Mouse (Mus musculus) layer of hippocampus, postnatal 10 days (tissue): ENCODE measurements at regions not wholly inside any gene's neighbourhood (a gene's known extent, or its start where the extent isn't known, plus 50 kb on each side); places are given as distances from the start of the nearest gene placed in this dataset.

ENCODE experiments used
- DNase-seq, 2 experiments: peaks; one replicate each; pipeline ENCODE4 v3.0.0; 2021; ENCODE audit warnings: low spot score in 2 of 2

- DNase-seq, result no peak
Measured at GRCm38 (mm10) chr12:70588234-70588633, 135.3 kb downstream of the Tmx1 start.

- no peak for DNase-seq
Measured at GRCm38 (mm10) chr12:70589315-70589742, 136.4 kb downstream of the Tmx1 start.

DNA sequence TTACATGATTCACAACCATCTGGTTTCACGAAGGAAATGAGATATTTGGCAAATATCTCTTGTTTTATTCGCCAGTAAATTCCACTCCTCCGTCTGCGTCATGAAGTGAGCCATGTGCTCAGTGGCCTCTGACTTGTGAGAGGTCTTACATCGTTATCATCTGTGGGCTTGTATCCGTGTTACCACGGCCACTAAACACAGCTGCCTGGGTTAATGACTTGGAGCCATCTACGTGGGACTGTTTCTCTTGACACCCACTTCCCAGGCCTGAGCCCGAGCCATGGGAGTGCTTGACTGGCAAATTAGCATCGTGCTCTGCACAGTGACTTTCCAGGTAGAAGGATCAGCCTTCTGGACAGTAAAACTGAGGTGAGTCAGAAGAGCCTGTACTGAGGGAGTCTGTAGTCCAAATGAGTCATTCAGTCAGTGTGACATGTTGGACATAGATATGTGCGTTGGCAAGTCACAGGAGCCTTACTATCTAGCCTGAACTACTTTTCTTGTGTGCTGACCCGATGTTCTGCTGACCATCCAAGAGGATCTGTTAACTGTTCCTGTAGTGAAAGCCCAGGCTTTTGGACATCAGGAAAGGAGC, 137.7 kb downstream of the Tmx1 start:
- no peak for DNase-seq

DNA sequence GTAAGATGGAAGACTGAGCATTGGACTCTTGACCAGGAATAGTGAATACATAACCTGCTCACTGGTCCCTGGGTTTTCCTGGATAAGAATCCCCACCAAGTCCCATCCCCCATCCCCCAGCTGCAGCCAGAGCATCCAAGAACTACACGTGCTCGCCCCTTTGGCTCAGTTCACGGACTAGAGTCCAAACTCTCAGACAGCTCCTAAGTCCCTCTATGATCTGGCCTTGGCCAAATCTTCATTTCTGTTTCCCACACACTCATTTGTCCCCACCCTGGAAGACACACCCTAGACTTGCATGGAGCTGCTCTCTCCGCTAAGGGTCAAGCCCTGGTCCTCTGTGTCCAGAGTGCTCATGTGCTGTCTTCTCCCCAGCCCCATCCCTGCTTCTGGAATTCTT, 139.9 kb downstream of the Tmx1 start:
- no peak for DNase-seq

DNA sequence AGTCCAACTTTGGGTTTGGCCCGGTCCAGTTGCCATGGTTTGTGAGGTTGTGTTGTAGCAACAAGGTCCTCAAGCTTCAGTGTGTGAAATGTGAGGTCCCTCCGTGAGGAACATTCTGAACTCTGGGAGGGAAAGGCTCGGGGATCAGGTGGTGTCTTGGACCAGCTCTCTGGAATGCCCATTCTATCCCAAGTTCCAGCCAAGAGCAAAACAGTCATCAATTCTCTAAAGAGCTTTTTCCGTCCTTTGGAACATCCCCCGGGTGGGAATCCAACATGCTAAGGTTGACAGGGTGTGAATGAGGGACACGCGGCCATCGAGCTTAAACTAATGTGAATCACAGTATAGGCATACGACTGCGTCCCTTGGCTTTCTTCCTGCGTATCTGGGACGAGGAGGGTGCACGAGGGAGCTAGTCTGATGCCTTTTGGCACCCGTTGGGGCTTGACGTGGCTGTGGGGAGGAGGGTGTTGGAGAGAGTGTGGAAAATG, 145.4 kb downstream of the Tmx1 start:
- DNase-seq, result no peak

DNA sequence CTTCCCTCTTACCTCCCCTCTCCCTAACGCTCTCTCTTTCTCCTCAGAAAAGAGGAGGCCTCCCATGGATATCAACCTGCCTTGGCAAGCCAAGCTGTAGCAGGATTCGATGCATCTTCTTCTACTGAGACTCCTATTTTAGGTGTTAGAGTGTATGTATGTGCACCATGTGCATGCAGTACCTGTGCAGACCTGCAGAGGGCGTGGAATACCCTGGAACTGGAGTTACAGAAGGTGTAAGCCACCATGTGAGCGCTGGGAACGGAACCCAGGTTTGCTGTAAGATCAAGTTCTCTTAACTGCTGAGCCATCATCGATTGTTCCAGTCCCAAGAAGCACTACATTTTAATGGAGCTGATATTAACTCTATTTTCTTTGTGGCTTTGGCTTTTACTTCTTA, 146.8 kb downstream of the Tmx1 start:
- DNase-seq, result no peak

DNA sequence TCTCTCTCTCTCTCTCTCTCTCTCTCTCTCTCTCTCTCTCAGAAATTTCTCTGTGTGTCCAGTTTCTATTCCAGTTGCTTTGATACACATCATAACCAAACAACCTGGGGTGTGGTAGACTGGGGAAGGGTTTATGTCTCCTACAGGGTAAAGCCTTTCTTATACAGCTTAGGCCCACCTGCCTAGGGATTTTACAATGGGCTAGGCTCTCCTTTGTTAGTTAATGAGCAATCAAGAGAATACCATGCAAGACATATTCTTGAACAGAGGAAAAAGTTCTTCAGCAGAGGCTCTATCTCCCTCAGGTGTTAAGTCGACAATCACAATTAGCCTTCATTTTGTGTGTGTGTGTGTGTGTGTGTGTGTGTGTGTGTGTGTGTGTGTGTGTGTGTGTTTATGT, 151.0 kb downstream of the Tmx1 start:
- no peak for DNase-seq

DNA sequence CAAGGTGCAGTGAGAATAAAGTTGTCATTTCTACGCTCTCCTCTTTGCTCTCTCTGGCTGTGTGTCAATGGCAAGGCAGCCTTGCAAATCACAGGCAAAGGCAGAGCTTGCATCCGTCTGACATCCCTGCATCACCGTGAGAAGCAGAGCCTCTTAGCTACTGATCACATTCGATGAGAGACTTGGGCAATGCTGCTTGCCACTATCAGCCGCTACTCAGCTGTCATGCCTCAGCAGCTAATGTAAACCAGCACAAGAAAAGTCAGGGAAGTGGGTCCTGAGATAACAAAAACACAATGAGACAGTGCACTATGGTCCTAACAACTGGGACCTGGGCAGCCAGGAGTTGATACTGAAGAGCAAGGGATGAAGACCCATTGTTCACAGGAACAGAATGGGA, 155.8 kb downstream of the Tmx1 start:
- no peak for DNase-seq

GRCm38 (mm10) chr12:70609116-70609871, 156.4 kb downstream of the Tmx1 start:
- no peak for DNase-seq

- no peak for DNase-seq
Measured at GRCm38 (mm10) chr12:70611891-70612290, 159.0 kb downstream of the Tmx1 start.

GRCm38 (mm10) chr12:70613244-70613643, 160.3 kb downstream of the Tmx1 start:
- DNase-seq, result no peak

DNA sequence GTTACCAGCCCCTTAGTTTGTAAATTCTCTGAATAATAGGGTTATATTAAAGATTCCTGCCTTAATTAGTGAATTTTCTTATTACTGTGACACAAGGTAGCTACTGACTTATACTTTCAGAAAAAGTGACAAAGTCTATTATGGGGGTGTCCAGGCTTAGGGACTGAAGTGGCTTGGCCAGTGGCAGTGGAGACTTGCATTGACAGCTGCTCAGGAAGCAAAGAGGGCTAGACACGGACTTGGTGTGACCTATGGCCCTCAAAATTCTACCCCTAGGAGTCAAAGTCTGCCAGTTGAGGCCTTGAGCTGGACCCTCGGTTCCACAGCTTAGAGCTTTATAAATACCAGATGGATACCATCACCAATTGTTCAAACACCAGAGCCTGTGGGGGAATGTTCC, 161.2 kb downstream of the Tmx1 start:
- DNase-seq, result no peak

- no peak for DNase-seq
Measured at GRCm38 (mm10) chr12:70614686-70615085, 161.8 kb downstream of the Tmx1 start.

- DNase-seq, result no peak
Measured at GRCm38 (mm10) chr12:70615123-70615522, 162.2 kb downstream of the Tmx1 start.

DNA sequence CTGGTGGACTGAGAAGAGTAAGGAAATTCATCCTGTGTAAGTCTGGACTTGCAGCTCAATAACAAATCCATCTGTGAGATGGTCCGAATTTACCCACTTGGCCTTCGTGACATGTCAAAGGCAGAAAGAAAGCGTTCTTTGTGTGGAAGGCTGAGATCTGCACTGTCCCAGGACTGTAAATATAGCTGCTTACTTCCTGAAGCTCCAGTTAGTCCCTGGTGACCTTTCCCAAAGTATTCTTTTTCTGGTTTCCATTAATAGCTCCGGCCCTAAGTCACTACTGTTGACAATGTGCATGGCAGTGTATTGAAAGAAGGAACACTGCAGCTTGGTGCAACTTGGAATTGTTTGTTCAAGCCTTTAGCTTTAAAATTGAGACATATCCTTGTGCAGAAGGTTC, 163.2 kb downstream of the Tmx1 start:
- no peak for DNase-seq

DNA sequence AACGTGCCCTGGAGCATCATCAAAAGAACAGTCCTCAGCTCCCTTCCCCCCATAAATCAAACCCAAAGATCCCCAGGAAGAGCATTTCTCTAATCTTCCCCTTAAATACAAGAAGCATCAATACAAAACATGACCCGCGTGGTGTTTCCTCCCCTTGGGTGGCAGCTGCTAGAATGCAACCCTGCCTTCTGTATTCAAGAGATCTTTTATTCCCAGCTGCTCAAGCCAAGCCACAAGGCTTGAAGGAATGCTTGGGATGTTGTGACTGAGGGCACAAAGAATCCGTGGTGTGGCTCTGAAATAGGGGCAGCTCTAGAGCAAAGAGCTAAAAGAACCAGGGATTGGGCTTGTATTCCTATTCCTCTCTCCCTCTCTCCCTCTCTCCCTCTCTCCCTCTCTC, 163.6 kb downstream of the Tmx1 start:
- no peak for DNase-seq

GRCm38 (mm10) chr12:70617024-70617423, 164.1 kb downstream of the Tmx1 start:
- DNase-seq, result no peak

GRCm38 (mm10) chr12:70617979-70618378, 165.1 kb downstream of the Tmx1 start:
- no peak for DNase-seq

GRCm38 (mm10) chr12:70619436-70619835, 166.5 kb downstream of the Tmx1 start:
- DNase-seq, result no peak

DNA sequence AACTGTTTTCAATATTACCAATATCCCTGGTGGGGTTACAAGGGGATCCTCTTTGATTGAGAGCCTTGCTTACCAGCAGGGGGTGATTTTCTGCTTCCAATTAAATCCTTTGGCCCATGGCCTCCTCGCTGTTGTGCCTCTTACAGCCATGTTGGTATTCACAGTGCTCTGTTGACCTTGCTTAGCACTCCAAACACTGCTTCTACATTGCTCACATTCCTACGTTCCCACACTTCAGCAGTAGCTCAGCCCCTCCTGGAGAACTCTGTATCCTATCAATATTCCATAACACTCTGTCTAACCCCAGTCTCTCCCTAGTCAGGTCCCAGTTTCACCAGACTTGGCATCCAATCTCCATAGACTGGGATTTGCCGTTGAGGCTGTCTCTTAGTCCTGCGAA, 169.1 kb downstream of the Tmx1 start:
- DNase-seq, result no peak

DNA sequence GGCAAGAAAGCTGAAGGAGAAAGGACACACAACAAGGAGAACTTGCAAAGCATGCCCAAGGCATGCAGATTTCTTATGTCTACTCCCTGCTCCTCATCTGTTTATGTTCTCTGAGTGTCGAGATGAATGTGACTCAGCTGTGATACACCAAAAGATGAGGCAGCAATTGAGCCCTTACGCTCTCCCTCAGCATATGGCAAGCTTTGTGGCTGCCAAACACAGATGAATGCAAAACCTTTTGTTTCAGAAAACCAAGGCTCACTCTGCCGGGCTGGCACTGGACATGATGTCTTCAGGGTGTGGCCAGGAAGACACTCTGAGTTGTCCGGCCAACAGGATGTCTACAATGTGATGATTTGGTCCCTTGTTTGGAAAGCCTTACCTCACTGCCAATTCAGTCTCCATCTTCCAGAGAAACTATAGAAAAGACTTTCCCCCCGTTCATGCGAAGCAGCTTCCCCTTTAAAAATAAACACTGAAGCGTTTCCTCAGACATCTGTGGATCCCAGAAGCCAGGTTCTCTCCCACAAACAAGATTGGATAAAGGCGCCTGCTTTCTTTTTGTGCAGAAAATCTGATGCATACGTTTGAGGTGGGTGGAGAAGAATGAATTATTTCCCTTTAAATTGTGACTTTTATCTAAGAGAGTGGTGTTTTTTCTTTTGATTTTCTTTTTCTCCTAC, 171.5 kb downstream of the Tmx1 start:
- DNase-seq, result no peak

- DNase-seq, result no peak
Measured at GRCm38 (mm10) chr12:70627638-70628037, 174.7 kb downstream of the Tmx1 start.
